Mouse (Mus musculus): ENCODE results near the gene Syt17. TPM values are rescaled to one million over a fixed set of nuclear protein-coding genes. Genes with fewer than 3 reads are reported as not detected.

Syt17 gene
- polyA plus RNA-seq, 1 experiment from 2014 or later, result 1.6 TPM

- Histone ChIP-seq H3K9me3 (ENCODE audit: control insufficient read depth, low read length) (no peaks in the 10 kb centered on the region), H3K4me1 (ENCODE audit: control insufficient read depth in 2 of 2, insufficient read depth in 2 of 2, low read length in 2 of 2) (peaks cover 4 to 33% of the 10 kb centered on the region in 2 experiments), H3K36me3 (ENCODE audit: control insufficient read depth, insufficient read depth, low read length) (peaks cover 29% of the 10 kb centered on the region), H3K27ac (replicated peaks in 1 of 2; ENCODE audit: control insufficient read depth in 1 of 2, insufficient read depth in 1 of 2, low read depth in 2 of 2, low read length in 2 of 2) (peak overlapping the region in 1 of 2 experiments; percentile 44; a peak in 3 of 4 replicates), H3K4me2 (ENCODE audit: low read length) (peak overlapping the region; percentile 89), H3K9ac (ENCODE audit: low read length) (peak overlapping the region; percentile 44), H3K27me3 (ENCODE audit: control insufficient read depth, insufficient read depth, low read length) (peaks cover 14% of the 10 kb centered on the region), H3K4me3 (ENCODE audit: control insufficient read depth in 1 of 2, insufficient read depth in 1 of 2, low read depth in 1 of 2, low read length in 2 of 2) (peak overlapping the region; percentile 13 to 22; a peak in 3 of 4 replicates)
- no peak for ATAC-seq (ENCODE audit: insufficient number of reproducible peaks, insufficient read depth, low FRiP score, low read depth)
- WGBS, result 23% methylated on average over 8 of the region's 8 CpGs
These were observed 40.1 kb upstream of the Syt17 start for GRCm38 (mm10) chr7:118488060-118488664.

- Histone ChIP-seq H3K9ac (ENCODE audit: low read length) (no peak overlapping the region), H3K4me3 (ENCODE audit: control insufficient read depth in 1 of 2, insufficient read depth in 1 of 2, low read depth in 1 of 2, low read length in 2 of 2) (no peak overlapping the region), H3K9me3 (ENCODE audit: control insufficient read depth, low read length) (no peaks in the 10 kb centered on the region), H3K4me1 (ENCODE audit: control insufficient read depth in 2 of 2, insufficient read depth in 2 of 2, low read length in 2 of 2) (peaks cover 4 to 30% of the 10 kb centered on the region in 2 experiments), H3K4me2 (ENCODE audit: low read length) (no peak overlapping the region), H3K27me3 (ENCODE audit: control insufficient read depth, insufficient read depth, low read length) (peaks cover 14% of the 10 kb centered on the region), H3K36me3 (ENCODE audit: control insufficient read depth, insufficient read depth, low read length) (peaks cover 29% of the 10 kb centered on the region), H3K27ac (replicated peaks in 1 of 2; ENCODE audit: control insufficient read depth in 1 of 2, insufficient read depth in 1 of 2, low read depth in 2 of 2, low read length in 2 of 2) (no peak overlapping the region)
- ATAC-seq (ENCODE audit: insufficient number of reproducible peaks, insufficient read depth, low FRiP score, low read depth), result no peak
- 53% methylated on average over 5 of the region's 5 CpGs for WGBS
These were observed 38.9 kb upstream of the Syt17 start for GRCm38 (mm10) chr7:118486917-118487316.

GRCm38 (mm10) chr7:118483996-118484395 is 36.0 kb upstream of the Syt17 start:
- Histone ChIP-seq H3K36me3 (ENCODE audit: control insufficient read depth, insufficient read depth, low read length) (peaks cover 17% of the 10 kb centered on the region), H3K4me1 (ENCODE audit: control insufficient read depth in 2 of 2, insufficient read depth in 2 of 2, low read length in 2 of 2) (peaks cover 18 to 28% of the 10 kb centered on the region in 2 experiments), H3K4me3 (ENCODE audit: control insufficient read depth in 1 of 2, insufficient read depth in 1 of 2, low read depth in 1 of 2, low read length in 2 of 2) (no peak overlapping the region), H3K9me3 (ENCODE audit: control insufficient read depth, low read length) (no peaks in the 10 kb centered on the region), H3K4me2 (ENCODE audit: low read length) (no peak overlapping the region), H3K27me3 (ENCODE audit: control insufficient read depth, insufficient read depth, low read length) (no peaks in the 10 kb centered on the region), H3K9ac (ENCODE audit: low read length) (no peak overlapping the region), H3K27ac (replicated peaks in 1 of 2; ENCODE audit: control insufficient read depth in 1 of 2, insufficient read depth in 1 of 2, low read depth in 2 of 2, low read length in 2 of 2) (no peak overlapping the region)
- no peak for ATAC-seq (ENCODE audit: insufficient number of reproducible peaks, insufficient read depth, low FRiP score, low read depth)
- WGBS, result 67% methylated on average over 1 of the region's 1 CpGs

GRCm38 (mm10) chr7:118482001-118482400 is 34.0 kb upstream of the Syt17 start:
- no peak overlapping the region for H3K4me3 ChIP-seq (ENCODE audit: control insufficient read depth in 1 of 2, insufficient read depth in 1 of 2, low read depth in 1 of 2, low read length in 2 of 2)
- H3K27me3 ChIP-seq (ENCODE audit: control insufficient read depth, insufficient read depth, low read length), result no peaks in the 10 kb centered on the region
- no peak for ATAC-seq (ENCODE audit: insufficient number of reproducible peaks, insufficient read depth, low FRiP score, low read depth)
- peaks cover 14% of the 10 kb centered on the region; the same call in 1 of the 2 replicates for H3K36me3 ChIP-seq (ENCODE audit: control insufficient read depth, insufficient read depth, low read length)
- H3K27ac ChIP-seq (replicated peaks in 1 of 2; ENCODE audit: control insufficient read depth in 1 of 2, insufficient read depth in 1 of 2, low read depth in 2 of 2, low read length in 2 of 2), result no peak overlapping the region
- WGBS, result 82% methylated on average over 2 of the region's 2 CpGs
- H3K9me3 ChIP-seq (ENCODE audit: control insufficient read depth, low read length), result no peaks in the 10 kb centered on the region
- H3K4me1 ChIP-seq (ENCODE audit: control insufficient read depth in 2 of 2, insufficient read depth in 2 of 2, low read length in 2 of 2), result peaks cover 15 to 17% of the 10 kb centered on the region in 2 experiments
- H3K4me2 ChIP-seq (ENCODE audit: low read length), result no peak overlapping the region
- no peak overlapping the region for H3K9ac ChIP-seq (ENCODE audit: low read length)

GRCm38 (mm10) chr7:118481047-118481810 is 33.2 kb upstream of the Syt17 start:
- no peak overlapping the region for H3K4me3 ChIP-seq (ENCODE audit: control insufficient read depth in 1 of 2, insufficient read depth in 1 of 2, low read depth in 1 of 2, low read length in 2 of 2)
- H3K9me3 ChIP-seq (ENCODE audit: control insufficient read depth, low read length), result no peaks in the 10 kb centered on the region
- H3K4me1 ChIP-seq (ENCODE audit: control insufficient read depth in 2 of 2, insufficient read depth in 2 of 2, low read length in 2 of 2), result peaks cover 15% of the 10 kb centered on the region in 2 experiments
- 0 out of 4 replicates have a peak overlapping the region, but pooled peaks of 1 of the 2 experiments have one; percentile 19 for H3K27ac ChIP-seq (replicated peaks in 1 of 2; ENCODE audit: control insufficient read depth in 1 of 2, insufficient read depth in 1 of 2, low read depth in 2 of 2, low read length in 2 of 2)
- H3K27me3 ChIP-seq (ENCODE audit: control insufficient read depth, insufficient read depth, low read length), result no peaks in the 10 kb centered on the region
- 0 out of 2 replicates have a peak, but pooled peaks cover 10% of the 10 kb centered on the region for H3K36me3 ChIP-seq (ENCODE audit: control insufficient read depth, insufficient read depth, low read length)
- no peak overlapping the region for H3K4me2 ChIP-seq (ENCODE audit: low read length)
- H3K9ac ChIP-seq (ENCODE audit: low read length), result no peak overlapping the region
- no peak for ATAC-seq (ENCODE audit: insufficient number of reproducible peaks, insufficient read depth, low FRiP score, low read depth)
- WGBS, result 29% methylated on average over 10 of the region's 10 CpGs

GRCm38 (mm10) chr7:118480160-118480709 is 32.2 kb upstream of the Syt17 start:
- Histone ChIP-seq H3K4me2 (ENCODE audit: low read length) (no peak overlapping the region), H3K9ac (ENCODE audit: low read length) (no peak overlapping the region), H3K4me1 (ENCODE audit: control insufficient read depth in 2 of 2, insufficient read depth in 2 of 2, low read length in 2 of 2) (peaks cover 15% of the 10 kb centered on the region in 2 experiments), H3K27ac (replicated peaks in 1 of 2; ENCODE audit: control insufficient read depth in 1 of 2, insufficient read depth in 1 of 2, low read depth in 2 of 2, low read length in 2 of 2) (0 out of 4 replicates have a peak overlapping the region, but pooled peaks of 1 of the 2 experiments have one; percentile 19), H3K9me3 (ENCODE audit: control insufficient read depth, low read length) (no peaks in the 10 kb centered on the region), H3K27me3 (ENCODE audit: control insufficient read depth, insufficient read depth, low read length) (no peaks in the 10 kb centered on the region), H3K36me3 (ENCODE audit: control insufficient read depth, insufficient read depth, low read length) (0 out of 2 replicates have a peak, but pooled peaks cover 5% of the 10 kb centered on the region), H3K4me3 (ENCODE audit: control insufficient read depth in 1 of 2, insufficient read depth in 1 of 2, low read depth in 1 of 2, low read length in 2 of 2) (no peak overlapping the region)
- no peak for ATAC-seq (ENCODE audit: insufficient number of reproducible peaks, insufficient read depth, low FRiP score, low read depth)
- 80% methylated on average over 9 of the region's 9 CpGs for WGBS

- 41% methylated on average over 3 of the region's 3 CpGs for WGBS
- peaks cover 15% of the 10 kb centered on the region in 2 experiments for H3K4me1 ChIP-seq (ENCODE audit: control insufficient read depth in 2 of 2, insufficient read depth in 2 of 2, low read length in 2 of 2)
- peaks cover 5% of the 10 kb centered on the region; the same call in 1 of the 2 replicates for H3K9me3 ChIP-seq (ENCODE audit: control insufficient read depth, low read length)
- H3K36me3 ChIP-seq (ENCODE audit: control insufficient read depth, insufficient read depth, low read length), result no peaks in the 10 kb centered on the region
- H3K27me3 ChIP-seq (ENCODE audit: control insufficient read depth, insufficient read depth, low read length), result no peaks in the 10 kb centered on the region
- H3K4me2 ChIP-seq (ENCODE audit: low read length), result no peak overlapping the region
- H3K27ac ChIP-seq (replicated peaks in 1 of 2; ENCODE audit: control insufficient read depth in 1 of 2, insufficient read depth in 1 of 2, low read depth in 2 of 2, low read length in 2 of 2), result peak overlapping the region; percentile 60 to 62
- H3K4me3 ChIP-seq (ENCODE audit: control insufficient read depth in 1 of 2, insufficient read depth in 1 of 2, low read depth in 1 of 2, low read length in 2 of 2), result no peak overlapping the region
- ATAC-seq (ENCODE audit: insufficient number of reproducible peaks, insufficient read depth, low FRiP score, low read depth), result no peak
- no peak overlapping the region for H3K9ac ChIP-seq (ENCODE audit: low read length)
These were observed 30.9 kb upstream of the Syt17 start for GRCm38 (mm10) chr7:118478835-118479312.
